Mouse (Mus musculus) embryo, embryonic 11.5 days (tissue): ENCODE data around the gene Dhrs4.

Experiments used
- DNase-seq: peaks from one replicate; pipeline ENCODE4 v3.0.0-alpha.2; 2012; ENCODE audit warnings: low read depth, low spot score

Gene Dhrs4

DNA sequence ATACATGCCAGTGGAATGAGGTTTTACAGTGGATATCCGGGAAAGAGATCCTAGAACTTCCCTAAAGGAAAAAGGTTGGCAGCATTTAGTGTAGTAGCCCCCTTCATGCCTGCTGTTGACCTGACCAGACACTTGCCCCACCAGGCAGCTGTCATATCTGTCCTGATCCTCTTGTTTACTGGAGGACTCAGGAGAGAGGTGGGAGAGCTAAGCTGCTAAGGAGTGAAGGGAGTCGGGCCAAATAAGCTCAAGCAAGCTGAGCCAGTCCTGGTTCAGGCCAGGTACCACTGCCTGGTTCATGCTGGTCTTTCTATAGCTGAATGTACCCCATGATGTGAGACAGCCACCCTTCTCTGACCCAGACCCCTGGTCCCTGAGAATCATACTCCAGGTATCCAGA lies 48.1 kb downstream of the Dhrs4 start:
- DNase-seq: no peak

DNA sequence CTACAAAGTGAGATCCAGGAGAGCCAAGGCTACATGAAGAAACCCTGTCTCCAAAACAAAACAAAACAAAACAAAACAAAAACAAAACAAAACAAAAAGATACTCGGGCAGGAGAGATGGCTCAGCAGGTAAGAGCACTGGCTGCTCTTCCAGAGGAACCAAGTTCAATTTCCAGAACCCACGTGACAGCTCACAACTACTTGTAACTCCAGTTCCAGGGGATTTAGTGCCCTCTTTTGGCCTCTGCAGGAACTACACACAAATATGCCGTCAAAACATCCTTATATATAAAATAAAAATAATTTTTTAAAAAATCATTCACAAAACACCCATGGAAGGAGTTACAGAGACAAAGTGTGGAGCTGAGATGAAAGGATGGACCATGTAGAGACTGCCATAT lies 49.4 kb downstream of the Dhrs4 start:
- no peak for DNase-seq

DNA sequence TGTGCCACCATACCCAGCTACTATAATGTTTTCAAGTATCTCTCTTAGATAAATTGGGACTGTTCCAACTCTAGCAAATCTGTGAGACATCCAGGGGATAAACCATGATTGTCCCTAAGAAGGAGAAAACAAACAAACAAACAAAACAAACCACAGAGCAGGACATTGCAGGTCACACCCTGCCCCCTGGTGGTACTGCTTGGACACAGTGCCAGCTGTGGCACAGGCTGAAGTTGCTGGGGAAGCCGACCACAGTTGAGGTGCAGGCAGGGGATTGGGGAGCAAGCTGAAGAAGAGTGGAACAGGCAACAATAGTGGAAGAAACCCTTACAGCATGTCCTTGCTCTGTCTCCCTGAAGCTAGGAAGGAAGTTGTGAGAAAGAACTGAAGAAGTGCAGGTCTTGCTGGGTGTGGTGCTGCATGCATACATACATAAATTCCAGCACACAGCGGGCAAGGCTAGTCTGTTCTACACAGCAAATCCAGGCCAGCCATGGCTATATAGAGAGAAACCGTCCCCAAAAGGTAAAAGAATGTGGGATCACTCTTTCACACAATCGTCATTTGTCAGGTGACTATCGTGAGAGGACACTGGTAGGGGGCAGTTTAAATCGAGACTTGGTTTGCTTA lies 57.7 kb downstream of the Dhrs4 start:
- DNase-seq: no peak
